Mouse (Mus musculus) limb, embryonic 14.5 days (tissue): ENCODE measurements around the gene Dclk2. TPM values are rescaled to one million over a fixed set of nuclear protein-coding genes. Genes with fewer than 3 reads are reported as not detected.

Experiments used
- ATAC-seq: fragments of 200-750 bp; cut with Nextera tagmentation; 2 replicates; pipeline ENCODE4 v1.8.0; 2017; ENCODE audit warnings: low read depth, moderate number of reproducible peaks, moderate TSS enrichment; ENCODE audit not compliant: low FRiP score
- DNase-seq: peaks from one replicate; pipeline ENCODE4 v3.0.0-alpha.2; 2015; ENCODE audit warnings: low spot score
- H3K27ac ChIP-seq: fragments of 300-500 bp; sonication (generic); replicated peaks from 2 replicates; pipeline ENCODE4 v1.5.1; 2014; ENCODE audit warnings: low read depth, mild to moderate bottlenecking, low read length, moderate library complexity, mixed read lengths
- H3K27me3 ChIP-seq: fragments of 300-500 bp; sonication (generic); 2 replicates; pipeline ENCODE4 v1.6.1; 2014; ENCODE audit warnings: low read length, mixed read lengths; ENCODE audit not compliant: control insufficient read depth, insufficient read depth
- H3K36me3 ChIP-seq: fragments of 300-500 bp; sonication (generic); 2 replicates; pipeline ENCODE4 v1.6.1; 2014; ENCODE audit warnings: mild to moderate bottlenecking, low read length, moderate library complexity, mixed read lengths; ENCODE audit not compliant: control insufficient read depth, insufficient read depth
- H3K4me1 ChIP-seq: fragments of 300-500 bp; sonication (generic); 2 replicates; pipeline ENCODE4 v1.6.1; 2014; ENCODE audit warnings: antibody characterized with exemption, low read length, mixed read lengths; ENCODE audit not compliant: control insufficient read depth, insufficient read depth
- H3K4me2 ChIP-seq: fragments of 300-500 bp; sonication (generic); replicated peaks from 2 replicates; pipeline ENCODE4 v1.6.1; 2014; ENCODE audit warnings: low read depth, mild to moderate bottlenecking, low read length, moderate library complexity; ENCODE audit not compliant: severe bottlenecking
- H3K4me3 ChIP-seq: fragments of 300-500 bp; sonication (generic); replicated peaks from 2 replicates; pipeline ENCODE4 v1.5.1; 2014; ENCODE audit warnings: low read length
- H3K9ac ChIP-seq: fragments of 300-500 bp; sonication (generic); 2 replicates; pipeline ENCODE4 v1.6.1; 2014; ENCODE audit warnings: mild to moderate bottlenecking, low read depth, low read length, moderate library complexity; ENCODE audit not compliant: severe bottlenecking
- H3K9me3 ChIP-seq: fragments of 300-500 bp; sonication (generic); 2 replicates; pipeline ENCODE4 v1.6.1; 2016; ENCODE audit warnings: low read length; ENCODE audit not compliant: control insufficient read depth
- POLR2A ChIP-seq: fragments of 200-500 bp; IDR thresholded peaks from 2 replicates; pipeline ENCODE4 v1.8.0; 2012; ENCODE audit warnings: inconsistent platforms, mild to moderate bottlenecking, moderate library complexity, borderline replicate concordance; ENCODE audit not compliant: insufficient read depth, insufficient read length; ENCODE audit errors: extremely low read depth
- WGBS: fragments of 180-500 bp; shearing (Covaris S2); extraction: QIAGEN DNeasy Blood & Tissue Kit; methylation state at CpG from one replicate; pipeline ENCODE4 v1.1.7; 2014; 5-methylcytosine and 5-hydroxymethylcytosine counted together
- polyA plus RNA-seq, 2 experiments: library from polyadenylated mRNA; depleted of rRNA in 1 of 2; stranded (reverse) in 1 of 2; unstranded in 1 of 2; fragments of >200 nt; fragmentation: Nextera tagmentation in 1 of 2; extraction: Ambion mirVana in 1 of 2; gene quantifications; 2 replicates each; pipeline versions ENCODE4 v1.2.1 to v1.2.3; 2012 to 2014

Gene Dclk2
- polyA plus RNA-seq, 2 experiments = 5.4 to 16.7 TPM

DNA sequence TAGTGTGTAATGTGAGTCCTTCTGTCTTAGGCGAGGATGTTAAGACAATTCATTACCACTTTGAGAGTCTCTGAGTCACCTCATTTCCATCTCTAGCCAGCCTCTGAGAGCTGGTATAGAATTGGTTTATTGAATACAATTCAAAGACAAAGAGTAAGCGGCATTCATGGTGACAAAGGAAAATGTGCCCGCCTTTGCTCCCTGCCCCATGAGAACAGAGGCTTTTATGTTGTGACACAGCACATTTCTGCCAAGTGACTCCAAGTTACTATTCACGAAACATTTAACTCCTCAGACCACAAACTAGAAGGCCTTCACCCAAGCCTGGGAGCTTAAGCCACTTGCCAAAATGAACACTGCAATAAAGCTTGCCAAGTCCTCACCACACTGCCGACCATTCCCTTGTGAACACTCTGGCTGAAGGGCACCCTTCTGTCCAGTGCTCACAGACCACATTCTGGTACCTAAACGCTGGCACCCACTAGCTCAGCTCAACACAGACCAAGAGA lies 47.5 kb downstream of the Dclk2 start:
- Histone ChIP-seq H3K27me3 (no peaks in the 10 kb centered on the region), H3K4me2 (no peak overlapping the region), H3K4me3 (no peak overlapping the region), H3K4me1 (no peaks in the 10 kb centered on the region), H3K9ac (no peak overlapping the region), H3K36me3 (no peaks in the 10 kb centered on the region), H3K9me3 (no peaks in the 10 kb centered on the region), H3K27ac (no peak overlapping the region)
- DNase-seq (no peak), ATAC-seq (no peak)
- no peak for TF ChIP-seq POLR2A
- WGBS = 81% methylated on average over 6 of the region's 6 CpGs

DNA sequence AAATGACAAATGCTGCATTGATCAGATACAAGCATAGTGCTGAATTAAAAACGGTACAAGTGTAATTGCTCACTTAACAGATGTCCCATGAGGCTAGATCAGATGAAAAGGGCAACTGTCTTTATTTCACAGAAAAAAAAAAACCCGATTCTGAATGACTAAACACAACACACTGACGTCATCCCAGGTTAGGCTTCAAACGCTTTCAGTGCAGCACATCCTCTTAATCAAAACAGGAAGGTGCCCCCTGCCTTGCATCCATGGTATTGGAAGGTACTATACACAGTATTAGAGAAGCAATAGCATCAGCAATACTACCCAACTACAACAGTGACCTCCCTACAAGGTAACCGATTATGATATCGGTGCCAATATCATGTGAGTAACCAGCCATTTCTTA lies 49.7 kb downstream of the Dclk2 start:
- WGBS = 72% methylated on average over 6 of the region's 6 CpGs
- H3K27ac ChIP-seq = no peak overlapping the region
- no peak overlapping the region for H3K4me3 ChIP-seq
- no peak overlapping the region for H3K4me2 ChIP-seq
- H3K9ac ChIP-seq = no peak overlapping the region
- H3K9me3 ChIP-seq = no peaks in the 10 kb centered on the region
- H3K27me3 ChIP-seq = no peaks in the 10 kb centered on the region
- TF ChIP-seq POLR2A = no peak
- H3K36me3 ChIP-seq = no peaks in the 10 kb centered on the region
- ATAC-seq = no peak
- DNase-seq = no peak
- H3K4me1 ChIP-seq = no peaks in the 10 kb centered on the region

DNA sequence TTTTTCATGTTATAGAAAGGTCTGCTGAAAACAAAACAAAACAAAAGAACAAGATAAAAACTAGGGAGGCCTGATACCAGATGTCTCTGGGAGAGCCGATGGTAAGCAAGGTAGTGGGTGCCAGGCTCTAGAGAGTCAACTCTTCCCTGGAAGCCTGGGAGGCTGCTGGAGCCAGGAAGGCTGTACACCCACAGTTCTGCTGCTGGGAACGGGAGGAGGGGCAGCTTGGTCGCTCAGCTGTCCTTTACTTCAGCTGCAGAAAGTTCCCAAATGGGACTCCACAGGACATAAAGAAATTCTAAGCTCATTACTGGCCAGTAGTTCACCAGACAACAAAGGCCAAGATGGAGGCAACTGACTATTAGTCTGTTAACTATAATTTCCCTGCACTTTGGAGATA lies 50.2 kb downstream of the Dclk2 start:
- H3K4me1 ChIP-seq = no peaks in the 10 kb centered on the region
- no peaks in the 10 kb centered on the region for H3K9me3 ChIP-seq
- 54% methylated on average over 3 of the region's 3 CpGs for whole genome bisulfite sequencing
- H3K27me3 ChIP-seq = no peaks in the 10 kb centered on the region
- H3K9ac ChIP-seq = no peak overlapping the region
- no peak for DNase-seq
- no peak overlapping the region for H3K27ac ChIP-seq
- no peak overlapping the region for H3K4me2 ChIP-seq
- no peaks in the 10 kb centered on the region for H3K36me3 ChIP-seq
- no peak for ATAC-seq
- no peak overlapping the region for H3K4me3 ChIP-seq
- TF ChIP-seq POLR2A = no peak

DNA sequence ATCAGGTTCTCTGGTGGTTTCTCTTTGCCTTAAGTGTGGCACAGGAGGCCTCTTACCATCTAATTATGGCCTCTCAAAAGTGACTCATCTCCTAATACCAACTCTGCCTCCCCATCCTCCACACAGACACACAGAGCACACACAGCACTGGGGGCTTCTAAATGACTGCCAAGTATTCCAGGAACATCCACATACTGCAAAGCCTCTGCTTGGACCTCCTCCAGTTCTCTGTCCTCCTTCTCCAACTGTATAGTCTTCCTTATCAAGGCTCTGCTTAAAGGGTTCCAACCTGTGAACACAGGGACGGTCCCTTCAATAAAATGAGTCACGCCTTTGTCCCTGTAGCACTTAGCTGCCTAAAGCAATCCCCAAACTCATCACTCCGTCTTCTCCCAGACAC lies 51.9 kb downstream of the Dclk2 start:
- Histone ChIP-seq H3K27me3 (no peaks in the 10 kb centered on the region), H3K27ac (no peak overlapping the region), H3K9me3 (no peaks in the 10 kb centered on the region), H3K36me3 (no peaks in the 10 kb centered on the region), H3K4me3 (no peak overlapping the region), H3K9ac (no peak overlapping the region), H3K4me2 (no peak overlapping the region), H3K4me1 (no peaks in the 10 kb centered on the region)
- DNase-seq (no peak), ATAC-seq (no peak)
- TF ChIP-seq POLR2A = no peak
- 86% methylated on average over 3 of the region's 3 CpGs for WGBS

DNA sequence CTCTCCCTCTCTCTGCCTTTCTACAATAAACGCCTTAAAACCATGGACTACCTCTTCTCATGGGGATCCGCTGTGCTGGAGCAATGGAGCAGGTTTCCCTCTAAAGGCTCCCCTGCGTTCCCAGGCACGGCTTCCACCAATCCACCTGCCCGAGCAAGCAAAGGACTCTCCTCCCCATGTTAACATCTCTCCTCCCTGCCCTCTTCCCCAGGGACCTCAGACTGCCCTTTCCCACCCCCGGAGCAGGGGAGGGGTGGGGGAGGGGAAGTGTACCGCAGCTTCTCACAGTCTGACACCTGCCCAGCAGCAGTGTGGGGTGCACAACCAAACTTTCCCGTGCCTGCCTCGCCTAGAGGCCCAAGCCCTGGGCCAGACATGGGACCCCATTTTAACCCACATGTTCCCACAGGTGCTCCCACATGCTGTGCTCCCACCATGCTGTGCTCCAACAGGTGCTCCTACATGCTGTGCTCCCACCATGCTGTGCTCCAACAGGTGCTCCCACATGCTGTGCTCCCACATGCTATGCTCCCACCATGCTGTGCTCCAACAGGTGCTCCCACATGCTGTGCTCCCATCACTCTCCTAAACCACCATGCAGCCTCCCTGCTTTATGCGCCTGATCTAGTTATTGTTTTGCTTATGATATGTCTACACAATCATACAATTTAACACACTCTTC lies 57.2 kb downstream of the Dclk2 start:
- ATAC-seq = 0 out of 2 replicates have a peak, but pooled peaks have one; percentile 15
- peak overlapping the region; percentile 17; the same call in 1 of the 2 replicates for H3K4me2 ChIP-seq
- H3K27ac ChIP-seq = no peak overlapping the region

More for the DNA sequence above, 57.2 kb downstream of the Dclk2 start:
- no peaks in the 10 kb centered on the region for H3K27me3 ChIP-seq
- 23% methylated on average over 10 of the region's 10 CpGs for WGBS
- H3K9me3 ChIP-seq = no peaks in the 10 kb centered on the region
- no peak overlapping the region for H3K9ac ChIP-seq
- peaks cover 26% of the 10 kb centered on the region for H3K4me1 ChIP-seq
- no peak overlapping the region for H3K4me3 ChIP-seq
- no peak for TF ChIP-seq POLR2A
- no peaks in the 10 kb centered on the region for H3K36me3 ChIP-seq
- DNase-seq = no peak
